Mouse (Mus musculus): ENCODE results near the gene Shb. TPM values are rescaled to one million over a fixed set of nuclear protein-coding genes. Genes with fewer than 3 reads are reported as not detected.

Gene Shb
- total and polyA plus RNA-seq, 3 experiments = 7.7 to 15.5 (median 8.6) TPM

DNA sequence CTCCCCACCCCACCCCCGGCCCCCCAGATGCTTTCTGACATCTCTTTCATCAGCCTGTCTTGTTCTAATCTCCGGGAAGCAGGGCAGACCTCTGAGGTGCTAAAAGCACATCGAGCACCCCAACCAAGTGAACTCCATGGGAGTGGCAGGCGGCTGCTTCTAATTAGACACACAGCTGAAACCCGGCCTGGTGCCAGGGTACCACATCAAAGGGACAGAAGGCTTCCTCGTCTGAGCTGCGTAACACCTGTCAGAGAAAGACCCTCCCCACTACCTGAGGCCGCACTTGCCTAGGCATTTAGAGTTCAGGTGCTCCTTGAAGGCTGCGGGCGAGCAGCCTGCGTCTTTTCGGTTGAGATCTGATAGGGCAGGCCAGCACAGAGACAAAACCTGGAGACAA, 67.7 kb downstream of the Shb start:
- Histone ChIP-seq H3K79me2 (replicated peaks; ENCODE audit: control insufficient read depth, extremely low read depth, insufficient read depth, poor library complexity, severe bottlenecking) (no peaks in the 10 kb centered on the region), H3K4me1 (ENCODE audit: control insufficient read depth in 1 of 2, insufficient read depth in 2 of 2) (peaks cover 0 to 57% of the 10 kb centered on the region in 2 experiments; a peak in 2 of 4 replicates), H3K27me3 (replicated peaks) (no peaks in the 10 kb centered on the region), H3K9me3 (replicated peaks; ENCODE audit: low read length) (no peaks in the 10 kb centered on the region), H3K27ac (ENCODE audit: insufficient read depth, low read depth) (no peak overlapping the region), H3K9ac (ENCODE audit: insufficient read depth, low read depth) (no peak overlapping the region), H3K4me2 (ENCODE audit: insufficient read depth, low read depth, poor library complexity, severe bottlenecking) (no peak overlapping the region), H3K36me3 (replicated peaks in 1 of 2; ENCODE audit: control insufficient read depth in 1 of 2, insufficient read depth in 1 of 2, low read length in 1 of 2) (peaks cover 0 to 74% of the 10 kb centered on the region in 2 experiments), H3K4me3 (replicated peaks in 1 of 3; ENCODE audit: low read depth in 2 of 3, low read length in 2 of 3, poor library complexity in 1 of 3) (no peak overlapping the region)
- in situ Hi-C loops (cut with MboI; ENCODE audit: low pct_ligation_motif_present, low pct_unique_long_range_greater_than_20kb, low sequenced_read_pairs) (no loop called here), dilution Hi-C loops (cut with MboI; ENCODE audit: extremely low pct_ligation_motif_present, extremely low pct_unique_long_range_greater_than_20kb, low sequenced_read_pairs) (no loop called here)
- no peak for DNase-seq (ENCODE audit: extremely low read depth)
- TF ChIP-seq E2F4 (IDR thresholded peaks at IDR 0.05; ENCODE audit: insufficient replicate concordance, low read depth, low read length) (no peak), SIN3A (IDR thresholded peaks at IDR 0.05; ENCODE audit: low read length) (no peak)

DNA sequence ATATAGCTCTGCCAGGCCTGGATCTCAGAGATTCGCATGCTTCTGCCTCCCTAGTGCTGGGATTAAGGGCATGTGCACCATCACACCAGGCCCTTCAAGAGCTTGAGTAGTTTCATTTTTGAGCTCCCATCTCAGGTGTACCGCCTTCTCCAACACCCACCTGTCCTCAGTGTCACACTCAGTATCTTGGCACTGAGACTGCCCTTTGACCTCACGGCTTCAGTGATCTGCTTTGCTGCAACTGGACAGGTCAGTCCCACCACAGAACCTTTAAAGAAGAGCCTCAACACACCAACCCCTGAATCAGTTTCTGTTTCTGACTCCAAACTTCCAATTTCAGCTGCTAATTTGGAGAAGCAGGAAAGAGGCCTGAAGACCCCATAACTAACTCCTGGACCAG, 68.1 kb downstream of the Shb start:
- peaks cover 0 to 58% of the 10 kb centered on the region in 2 experiments; a peak in 2 of 4 replicates for H3K4me1 ChIP-seq (ENCODE audit: control insufficient read depth in 1 of 2, insufficient read depth in 2 of 2)

DNA sequence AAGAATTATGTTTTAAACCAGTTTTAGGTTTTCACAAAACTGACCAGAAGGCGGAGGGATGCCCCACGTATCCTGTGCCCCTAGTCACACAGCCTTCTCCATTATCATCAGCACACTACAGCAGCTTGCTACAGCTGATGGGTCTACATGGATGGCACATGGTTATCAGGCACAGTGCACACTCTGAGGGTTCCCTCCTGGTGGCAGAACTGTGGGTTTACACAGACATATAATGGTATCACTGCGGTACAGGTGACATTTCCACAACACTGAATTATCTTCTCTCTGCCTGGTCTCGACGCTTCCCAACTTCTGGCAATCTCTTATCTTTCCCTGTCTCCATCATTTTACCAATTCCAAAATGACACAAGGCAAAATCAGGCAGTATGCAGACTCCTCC, 69.6 kb downstream of the Shb start:
- TF ChIP-seq RCOR1 (conservative IDR thresholded peaks at IDR 0.05; ENCODE audit: low read depth, low read length) (no peak), MAFK (IDR thresholded peaks at IDR 0.05; ENCODE audit: insufficient replicate concordance, low read length) (no peak), TCF12 (IDR thresholded peaks at IDR 0.05; ENCODE audit: low read depth, low read length) (no peak), ZKSCAN1 (IDR thresholded peaks at IDR 0.05; ENCODE audit: borderline replicate concordance, low read depth, low read length) (no peak), PAX5 (IDR thresholded peaks at IDR 0.05; ENCODE audit: low read length) (no peak), BHLHE40 (IDR thresholded peaks at IDR 0.05; ENCODE audit: low read depth, low read length) (no peak), JUND (conservative IDR thresholded peaks at IDR 0.05; ENCODE audit: low read depth, low read length) (no peak), ZNF384 (IDR thresholded peaks at IDR 0.05; ENCODE audit: low read depth, low read length) (no peak), ELF1 (IDR thresholded peaks at IDR 0.05; ENCODE audit: low read depth, low read length) (no peak), ZC3H11A (IDR thresholded peaks at IDR 0.05; ENCODE audit: low read depth, low read length) (no peak), MEF2A (IDR thresholded peaks at IDR 0.05; ENCODE audit: borderline replicate concordance, low read depth, low read length) (no peak), MYC (IDR thresholded peaks at IDR 0.05; ENCODE audit: low read depth, low read length) (no peak)
- Histone ChIP-seq H3K9me3 (replicated peaks; ENCODE audit: low read length) (no peaks in the 10 kb centered on the region), H3K27ac (ENCODE audit: insufficient read depth, low read depth) (no peak overlapping the region), H3K9ac (ENCODE audit: insufficient read depth, low read depth) (no peak overlapping the region), H3K4me3 (replicated peaks in 1 of 3; ENCODE audit: low read depth in 2 of 3, low read length in 2 of 3, poor library complexity in 1 of 3) (no peak overlapping the region), H3K4me2 (ENCODE audit: insufficient read depth, low read depth, poor library complexity, severe bottlenecking) (no peak overlapping the region), H3K79me2 (replicated peaks; ENCODE audit: control insufficient read depth, extremely low read depth, insufficient read depth, poor library complexity, severe bottlenecking) (no peaks in the 10 kb centered on the region), H3K36me3 (replicated peaks in 1 of 2; ENCODE audit: control insufficient read depth in 1 of 2, insufficient read depth in 1 of 2, low read length in 1 of 2) (peaks cover 3 to 74% of the 10 kb centered on the region in 2 experiments), H3K27me3 (replicated peaks) (no peaks in the 10 kb centered on the region), H3K4me1 (ENCODE audit: control insufficient read depth in 1 of 2, insufficient read depth in 2 of 2) (peaks cover 8 to 58% of the 10 kb centered on the region in 2 experiments)
- in situ Hi-C loops (cut with MboI; ENCODE audit: low pct_ligation_motif_present, low pct_unique_long_range_greater_than_20kb, low sequenced_read_pairs) (no loop called here), dilution Hi-C loops (cut with MboI; ENCODE audit: extremely low pct_ligation_motif_present, extremely low pct_unique_long_range_greater_than_20kb, low sequenced_read_pairs) (no loop called here)
- no peak for DNase-seq (ENCODE audit: extremely low read depth)

More for the DNA sequence above, 68.1 kb downstream of the Shb start:
- Histone ChIP-seq H3K9ac (ENCODE audit: insufficient read depth, low read depth) (no peak overlapping the region), H3K4me2 (ENCODE audit: insufficient read depth, low read depth, poor library complexity, severe bottlenecking) (no peak overlapping the region), H3K9me3 (replicated peaks; ENCODE audit: low read length) (no peaks in the 10 kb centered on the region), H3K4me3 (replicated peaks in 1 of 3; ENCODE audit: low read depth in 2 of 3, low read length in 2 of 3, poor library complexity in 1 of 3) (no peak overlapping the region), H3K79me2 (replicated peaks; ENCODE audit: control insufficient read depth, extremely low read depth, insufficient read depth, poor library complexity, severe bottlenecking) (no peaks in the 10 kb centered on the region), H3K36me3 (replicated peaks in 1 of 2; ENCODE audit: control insufficient read depth in 1 of 2, insufficient read depth in 1 of 2, low read length in 1 of 2) (peaks cover 0 to 72% of the 10 kb centered on the region in 2 experiments), H3K27me3 (replicated peaks) (no peaks in the 10 kb centered on the region), H3K27ac (ENCODE audit: insufficient read depth, low read depth) (no peak overlapping the region)
- no peak for TF ChIP-seq RCOR1 (conservative IDR thresholded peaks at IDR 0.05; ENCODE audit: low read depth, low read length)
- no peak for TF ChIP-seq ETS1 (conservative IDR thresholded peaks at IDR 0.05; ENCODE audit: low read depth, low read length)
- no peak for TF ChIP-seq MAZ (IDR thresholded peaks at IDR 0.05; ENCODE audit: low read depth, low read length)
- TF ChIP-seq EP300 (IDR thresholded peaks at IDR 0.05; ENCODE audit: low read length) = no peak
- TF ChIP-seq CHD2 (IDR thresholded peaks at IDR 0.05; ENCODE audit: low read length) = no peak
- no peak for TF ChIP-seq UBTF (IDR thresholded peaks at IDR 0.05; ENCODE audit: low read depth, low read length)
- no peak for DNase-seq (ENCODE audit: extremely low read depth)
- dilution Hi-C loops (cut with MboI; ENCODE audit: extremely low pct_ligation_motif_present, extremely low pct_unique_long_range_greater_than_20kb, low sequenced_read_pairs) (no loop called here), in situ Hi-C loops (cut with MboI; ENCODE audit: low pct_ligation_motif_present, low pct_unique_long_range_greater_than_20kb, low sequenced_read_pairs) (no loop called here)

All from CH12.LX (cell line).